Mouse (Mus musculus) erythroblast, adult 5-6 weeks (primary cell): ENCODE results near the gene Rangrf. TPM values are rescaled to one million over a fixed set of nuclear protein-coding genes. Genes with fewer than 3 reads are reported as not detected.
"Not testable (repeated sequence)": the region's sequence is repeated elsewhere in the genome, so short reads cannot be mapped to it uniquely, and the experiment has no call there.

Source experiments
- ATAC-seq: replicated peaks from 2 replicates; pipeline ENCODE4 v1.8.0; 2016; ENCODE audit warnings: moderate number of reproducible peaks, mild to moderate bottlenecking, moderate TSS enrichment, inconsistent platforms; ENCODE audit not compliant: poor library complexity, low FRiP score, severe bottlenecking
- total RNA-seq, 2 experiments: library from RNA; stranded (forward) in 1 of 2; stranded (reverse) in 1 of 2; fragments of 150-400 nt in 1 of 2; fragments of 200-764, 138-1000 nt in 1 of 2; gene quantifications; 2 replicates each; pipeline versions ENCODE4 v1.2.3 to v1.2.4; 2015 to 2017; ENCODE audit warnings: low replicate concordance in 2 of 2

Rangrf gene
- 11.5 and 18.8 TPM in 2 replicates for total RNA-seq (2015; ENCODE audit: low replicate concordance)
- 5.0 and 16.0 TPM in 2 replicates for total RNA-seq (2017; ENCODE audit: low replicate concordance)

- no peak for ATAC-seq
Observed at GRCm38 (mm10) chr11:68975085-68975484, at the start of gene Rangrf. Gene Rangrf (minus strand): TSS chr11:68975185.

GRCm38 (mm10) chr11:69020691-69021090, 45.7 kb upstream of the Rangrf start:
- ATAC-seq: no peak

GRCm38 (mm10) chr11:69016755-69017154, 41.8 kb upstream of the Rangrf start:
- no peak for ATAC-seq

- peak; percentile 88 for ATAC-seq
Observed at GRCm38 (mm10) chr11:69015644-69016441, 40.9 kb upstream of the Rangrf start, which contains the start of gene Ctc1. Gene Ctc1 (plus strand): TSS chr11:69015911.

- peak; percentile 80 for ATAC-seq
Observed at GRCm38 (mm10) chr11:69012071-69012601, 37.2 kb upstream of the Rangrf start.

- peak; percentile 21 for ATAC-seq
Observed at GRCm38 (mm10) chr11:69011445-69011844, 36.5 kb upstream of the Rangrf start.

- no peak for ATAC-seq
Observed at GRCm38 (mm10) chr11:69010400-69011323, 35.7 kb upstream of the Rangrf start.

GRCm38 (mm10) chr11:69009508-69009907, 34.5 kb upstream of the Rangrf start:
- ATAC-seq: no peak

GRCm38 (mm10) chr11:69008182-69009121, 33.5 kb upstream of the Rangrf start, which contains the start of gene Pfas:
Gene Pfas (minus strand): TSS chr11:69008460.
- peak; percentile 74 for ATAC-seq

- ATAC-seq: not testable (repeated sequence)
Observed at GRCm38 (mm10) chr11:69006575-69006974, 31.6 kb upstream of the Rangrf start.

- peak; percentile 60 for ATAC-seq
Observed at GRCm38 (mm10) chr11:69005193-69005592, 30.2 kb upstream of the Rangrf start.

- no peak for ATAC-seq
Observed at GRCm38 (mm10) chr11:69003592-69003991, 28.6 kb upstream of the Rangrf start.

- ATAC-seq: not testable (repeated sequence)
Observed at GRCm38 (mm10) chr11:69002782-69003181, 27.8 kb upstream of the Rangrf start.

- no peak for ATAC-seq
Observed at GRCm38 (mm10) chr11:68997080-68997479, 22.1 kb upstream of the Rangrf start.

- peak; percentile 53; the same call in 1 of the 2 replicates for ATAC-seq
Observed at GRCm38 (mm10) chr11:68994377-68994776, 19.4 kb upstream of the Rangrf start.

- no peak for ATAC-seq
Observed at GRCm38 (mm10) chr11:68993122-68993521, 18.1 kb upstream of the Rangrf start.

- ATAC-seq: no peak
Observed at GRCm38 (mm10) chr11:68988341-68988740, 13.4 kb upstream of the Rangrf start.

GRCm38 (mm10) chr11:68987365-68987882, 12.4 kb upstream of the Rangrf start:
- no peak for ATAC-seq
